Mouse (Mus musculus): ENCODE measurements around the gene Alkbh6. TPM values are rescaled to one million over a fixed set of nuclear protein-coding genes. Genes with fewer than 3 reads are reported as not detected.
A peak's percentile ranks its signal among the peaks of the same experiment; 100 is the strongest.

The Alkbh6 gene
- total RNA-seq, 2 experiments from 2014 or later, result 22.0 to 23.0 TPM

DNA sequence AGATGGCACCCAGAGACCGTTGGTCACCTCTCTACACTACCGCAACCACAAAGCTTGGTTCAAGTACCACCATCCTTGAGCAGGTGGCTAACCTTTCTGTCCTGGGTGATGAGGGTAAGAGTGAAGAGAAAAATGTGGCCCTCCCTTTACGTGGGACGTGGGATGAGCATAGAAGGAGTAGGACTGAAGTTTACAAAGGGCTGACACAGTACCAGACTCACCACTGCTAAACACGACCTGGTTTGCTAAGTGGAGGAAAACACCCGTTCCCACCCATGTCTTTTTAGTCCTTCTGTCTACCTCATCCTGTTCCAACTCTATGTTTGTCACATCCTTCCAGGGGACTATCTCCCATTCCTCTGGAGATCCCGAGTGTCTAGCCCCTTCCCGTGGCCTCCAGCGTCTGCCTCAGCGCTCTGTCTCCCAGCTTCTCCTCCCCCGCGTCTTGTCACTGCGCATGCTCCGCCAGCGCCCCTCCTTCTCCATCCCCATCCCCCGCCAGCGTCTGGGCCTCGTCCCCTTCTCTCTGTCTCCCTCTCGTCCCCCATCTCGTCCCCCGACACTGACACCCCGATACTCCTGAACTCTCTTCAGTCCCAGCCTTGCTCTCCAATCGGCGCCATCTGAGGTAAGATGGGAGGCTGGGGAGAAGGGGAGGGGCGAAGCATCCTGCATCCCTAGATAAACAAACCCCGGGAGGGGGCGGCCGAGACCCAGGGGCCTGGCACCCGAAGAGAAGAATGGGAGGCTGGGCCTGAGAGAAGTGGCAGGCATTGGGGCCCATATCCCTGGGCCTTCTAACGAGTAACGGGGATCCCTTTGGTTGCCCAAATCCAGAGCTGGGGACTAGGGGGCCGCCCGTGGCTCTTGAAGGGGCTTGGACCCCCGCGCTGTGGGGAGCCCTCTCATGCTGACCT is 17.0 kb upstream of the Alkbh6 start, which contains the start of gene Clip3:
Gene Clip3 (plus strand): TSS at position 514 of the 917 bp plus-strand sequence.
- intact Hi-C loops (cut with DNase I), result no loop called here
- peak; percentile 79 to 80 for DNase-seq

DNA sequence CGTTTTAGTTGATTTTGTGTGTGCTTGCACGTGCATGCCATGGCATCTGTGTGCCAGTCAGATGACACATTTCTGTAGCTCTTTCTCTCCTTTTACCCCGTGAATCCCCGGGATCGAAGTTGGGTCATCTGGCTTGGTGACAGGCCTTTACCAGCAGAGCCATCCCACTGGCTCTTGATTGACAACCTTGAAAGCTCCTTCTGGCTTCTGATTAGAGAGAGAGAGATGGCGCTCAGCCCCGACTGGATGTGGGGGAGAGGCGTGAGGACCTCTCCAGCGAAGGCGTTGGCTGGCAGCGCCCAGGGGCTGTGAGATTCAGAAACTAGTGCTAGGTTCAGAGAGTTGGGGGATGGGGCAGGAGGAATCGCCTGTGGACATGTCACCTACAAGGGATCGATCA is 14.7 kb upstream of the Alkbh6 start:
- no peak for DNase-seq
- intact Hi-C loops (cut with DNase I), result no loop called here

DNA sequence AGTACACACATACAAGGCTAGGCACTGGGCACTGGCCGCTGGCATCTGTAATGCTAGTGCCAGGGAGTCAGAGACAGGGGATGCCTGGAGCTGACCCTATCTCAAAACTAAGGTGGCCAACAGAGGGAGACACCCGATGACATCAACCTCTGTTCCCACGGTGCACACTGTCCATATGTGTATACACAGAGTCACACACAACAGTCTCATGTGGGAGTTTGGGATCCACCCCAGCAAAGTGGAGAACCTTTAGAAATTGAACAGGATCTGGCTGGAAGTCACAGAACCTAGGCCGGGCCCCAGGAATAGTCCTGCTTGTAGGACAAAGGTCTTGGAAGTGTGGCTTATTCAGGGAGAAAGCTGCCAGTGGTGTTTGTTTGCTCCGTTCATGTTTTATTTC is 14.2 kb upstream of the Alkbh6 start:
- no peak for DNase-seq
- intact Hi-C loops (cut with DNase I), result no loop called here

DNA sequence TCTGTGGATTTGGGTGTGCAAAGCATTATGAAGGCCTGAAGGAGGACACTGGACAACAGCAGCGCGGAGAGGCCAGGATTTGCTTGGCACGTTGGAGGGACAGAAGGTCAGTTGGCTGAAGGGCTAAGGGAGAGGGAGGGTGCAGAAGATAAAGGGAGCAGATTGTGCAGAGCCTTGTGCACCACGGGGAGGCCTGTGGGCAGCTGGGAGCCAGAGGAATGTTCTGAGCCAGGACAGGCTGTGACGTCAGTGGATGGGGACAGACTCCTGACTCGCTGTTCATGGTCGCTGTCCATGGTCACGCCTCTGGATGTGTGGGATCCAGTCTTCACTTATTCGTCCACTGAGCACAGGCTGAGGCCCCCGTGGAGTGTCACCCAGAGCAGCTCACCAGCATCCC is 13.4 kb upstream of the Alkbh6 start:
- DNase-seq, result peak; percentile 64 to 75

DNA sequence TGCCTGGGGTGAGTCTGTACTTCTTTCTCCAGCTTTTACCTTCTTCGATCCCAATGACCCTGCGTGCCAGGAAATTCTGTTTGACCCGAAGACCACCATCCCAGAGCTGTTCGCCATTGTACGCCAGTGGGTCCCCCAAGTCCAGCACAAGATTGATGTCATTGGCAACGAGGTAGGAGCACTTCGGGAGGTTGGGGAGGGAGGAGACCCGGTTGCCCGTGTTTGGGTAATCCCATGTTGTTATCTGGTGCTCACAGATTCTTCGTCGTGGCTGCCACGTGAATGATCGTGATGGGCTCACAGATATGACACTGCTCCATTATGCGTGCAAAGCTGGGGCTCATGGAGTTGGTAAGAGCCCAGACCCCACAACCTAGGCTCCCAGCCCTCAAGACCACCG is 11.7 kb upstream of the Alkbh6 start:
- intact Hi-C loops (cut with DNase I), result no loop called here
- DNase-seq, result no peak

More for the DNA sequence above, 13.4 kb upstream of the Alkbh6 start:
- intact Hi-C loops (cut with DNase I), result no loop called here

DNA sequence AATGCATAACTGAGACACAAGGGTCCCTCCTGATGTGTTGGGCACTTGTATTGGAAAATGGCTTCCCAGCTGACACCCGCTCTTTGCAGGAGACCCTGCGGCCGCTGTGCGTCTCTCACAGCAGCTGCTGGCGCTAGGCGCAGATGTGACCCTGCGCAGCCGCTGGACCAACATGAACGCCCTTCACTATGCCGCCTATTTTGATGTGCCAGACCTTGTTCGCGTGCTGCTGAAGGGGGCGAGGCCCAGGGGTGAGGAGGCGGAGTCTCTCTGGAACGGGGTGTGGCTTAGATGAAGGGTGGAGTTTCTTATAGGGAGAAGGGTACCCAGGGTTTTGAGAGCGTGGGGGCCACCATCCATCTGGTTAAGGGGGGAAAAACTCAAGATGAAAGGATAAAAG is 11.3 kb upstream of the Alkbh6 start:
- intact Hi-C loops (cut with DNase I), result no loop called here

DNA sequence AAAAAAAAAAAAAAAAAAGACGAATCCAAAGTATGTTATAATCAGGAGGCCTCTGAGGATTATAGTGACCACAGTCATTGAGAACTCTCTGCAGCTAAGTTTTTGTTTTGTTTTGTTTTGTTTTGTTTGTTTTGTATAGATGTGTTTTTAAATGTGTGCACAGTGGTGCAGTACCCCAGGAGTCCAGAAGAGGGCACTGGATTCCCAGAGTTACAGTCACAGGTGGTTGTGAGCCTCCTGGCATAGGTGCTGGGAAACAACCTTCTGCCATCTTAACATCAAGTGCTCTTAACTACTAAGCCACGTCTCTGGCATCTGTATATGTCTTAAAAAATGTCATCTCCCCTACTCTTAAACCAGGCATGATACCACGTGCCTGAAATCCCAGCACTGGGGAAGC is 7.6 kb upstream of the Alkbh6 start:
- DNase-seq, result peak in 1 of 2 experiments; percentile 26
- intact Hi-C loops (cut with DNase I), result no loop called here

More for the DNA sequence above, 11.3 kb upstream of the Alkbh6 start:
- DNase-seq, result no peak

DNA sequence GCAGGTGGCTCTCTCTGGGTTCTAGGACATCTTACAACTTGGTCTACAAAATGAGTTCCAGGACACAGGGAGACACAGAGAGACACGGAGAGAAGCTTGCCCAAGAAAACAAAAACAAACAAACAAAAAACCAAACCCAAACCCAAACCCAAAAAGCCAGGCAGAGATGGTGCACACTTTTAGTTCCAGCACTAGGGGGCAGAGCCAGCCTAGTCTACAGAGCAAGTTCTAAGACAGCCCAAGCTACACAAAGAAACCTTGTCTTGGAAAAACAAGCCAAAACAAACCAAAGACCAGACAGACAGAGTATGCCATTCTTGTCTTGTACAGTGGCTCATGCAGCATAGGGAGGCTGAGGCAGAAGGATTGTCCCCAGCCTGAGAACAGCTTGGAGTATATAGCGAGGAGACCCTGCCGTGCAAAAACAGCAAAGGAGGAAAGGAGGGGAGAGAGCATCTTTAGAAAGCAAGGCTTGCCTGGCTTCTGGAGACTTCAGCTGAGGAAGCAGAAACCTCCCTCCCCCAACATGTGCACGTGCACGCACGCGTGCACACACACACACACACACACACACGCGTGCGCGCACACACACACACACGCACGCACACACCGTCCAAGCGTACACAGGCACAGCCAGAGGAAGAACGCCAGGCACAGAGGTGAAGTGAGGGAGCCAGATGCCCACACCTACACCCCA is 2.3 kb upstream of the Alkbh6 start:
- no peak for DNase-seq
- intact Hi-C loops (cut with DNase I), result no loop called here

DNA sequence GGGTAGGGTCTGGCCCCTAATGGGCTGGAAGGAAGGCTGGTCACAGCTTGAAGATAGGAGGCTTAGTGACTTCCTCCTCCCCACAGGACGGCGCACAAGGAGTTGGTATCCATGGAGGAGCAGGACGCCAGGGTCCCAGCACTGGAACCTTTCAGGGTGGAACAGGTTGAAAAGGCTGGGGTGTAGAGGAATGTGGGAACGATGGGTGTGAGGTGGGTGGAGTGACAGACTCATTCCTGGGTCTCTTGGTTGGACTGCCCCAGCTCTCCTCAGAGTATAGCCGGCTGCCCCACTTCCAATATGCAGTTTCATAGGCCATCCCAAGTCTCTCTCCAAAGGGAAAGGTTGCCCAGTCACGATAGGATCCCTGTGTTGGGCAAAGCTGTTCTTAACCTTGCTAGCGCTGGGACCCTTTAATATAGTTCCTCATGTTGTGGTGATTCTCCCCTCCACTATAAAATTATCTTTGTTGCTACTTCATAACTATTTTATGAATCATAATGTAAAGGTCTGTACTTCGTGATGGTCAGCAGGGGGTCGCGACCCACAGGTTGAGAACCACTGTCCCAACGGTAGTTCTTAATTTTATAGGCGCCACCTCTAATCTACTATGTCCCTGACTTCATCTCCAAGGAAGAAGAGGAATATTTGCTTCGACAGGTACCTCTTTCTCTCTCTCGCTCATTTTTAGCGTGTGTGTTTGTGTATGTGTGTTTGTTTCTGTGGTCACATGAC is 1.0 kb downstream of the Alkbh6 start:
- intact Hi-C loops (cut with DNase I), result no loop called here
- no peak for DNase-seq

DNA sequence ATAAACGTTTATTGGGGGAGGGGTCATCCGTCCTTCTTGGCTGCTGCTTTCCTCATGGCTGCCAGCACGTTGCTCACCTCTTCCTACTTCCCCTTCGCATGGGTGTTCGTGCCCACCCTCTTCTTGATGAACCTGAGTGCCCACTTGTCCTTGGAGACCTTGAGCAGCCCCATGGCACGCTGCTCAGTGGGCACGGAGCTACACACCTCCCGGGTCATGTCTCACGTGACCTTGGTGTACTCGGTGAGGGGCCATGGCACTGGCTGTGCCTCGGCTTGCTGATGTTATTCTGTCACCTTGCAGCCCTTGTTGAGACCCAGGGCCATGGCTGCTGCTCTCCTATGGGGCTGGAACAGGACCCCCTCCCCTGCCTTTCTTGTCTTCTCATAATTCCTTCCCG is 1.6 kb downstream of the Alkbh6 start:
- intact Hi-C loops (cut with DNase I), result no loop called here
- no peak for DNase-seq

DNA sequence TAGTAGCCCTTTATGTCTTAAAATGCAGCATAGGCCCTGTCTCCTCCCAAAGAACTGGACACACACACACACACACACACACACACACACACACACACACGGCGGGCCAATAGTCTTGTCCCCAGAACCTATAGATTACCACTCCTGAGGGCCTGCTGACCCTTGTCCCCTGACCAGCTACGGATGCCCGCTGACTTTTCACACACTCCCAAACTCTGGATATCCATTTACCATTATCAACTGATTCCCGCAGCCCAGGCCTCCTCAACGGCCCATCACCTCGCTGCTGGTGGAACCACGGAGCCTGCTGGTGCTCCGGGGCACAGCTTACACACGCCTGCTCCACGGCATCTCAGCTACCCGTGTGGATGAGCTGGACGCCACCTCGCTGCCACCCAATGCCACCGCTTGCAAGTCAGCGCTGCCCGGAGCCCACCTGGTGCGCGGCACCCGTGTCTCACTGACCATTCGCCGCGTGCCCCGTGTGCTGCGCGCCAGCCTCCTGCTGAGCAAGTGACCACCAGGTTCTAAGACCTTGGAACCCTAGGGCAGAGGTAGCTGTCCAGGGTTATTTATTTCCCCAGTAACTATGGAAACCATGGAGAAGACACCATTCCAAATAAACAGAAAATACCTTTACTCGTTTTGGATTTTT is 5.3 kb downstream of the Alkbh6 start:
- intact Hi-C loops (cut with DNase I), result no loop called here
- no peak for DNase-seq

DNA sequence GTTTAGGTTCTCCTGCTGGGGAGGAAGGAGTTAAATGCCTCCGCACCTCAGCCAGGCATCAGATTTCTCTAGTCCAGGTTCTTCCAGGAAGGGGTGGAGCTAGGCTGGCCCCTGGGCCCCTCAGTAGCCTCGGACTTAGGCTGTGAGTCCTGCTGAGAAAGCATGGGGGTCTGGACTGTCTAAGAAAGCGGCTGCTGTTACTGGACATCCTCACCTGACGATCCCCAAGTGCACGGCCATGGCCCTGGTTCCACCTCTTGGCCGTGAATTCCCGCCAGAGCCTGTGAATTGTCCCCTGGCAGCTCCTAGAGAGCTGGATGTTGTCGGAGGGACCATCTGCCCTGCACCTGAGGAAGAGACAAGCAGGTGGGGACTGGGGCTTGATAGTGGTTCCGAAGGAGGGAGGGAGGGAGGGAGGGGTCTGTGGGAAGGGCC is 6.2 kb downstream of the Alkbh6 start, which contains the start of gene Syne4:
Gene Syne4 (plus strand): TSS at position 87 of the 435 bp plus-strand sequence.
- intact Hi-C loops (cut with DNase I), result no loop called here
- no peak for DNase-seq

DNA sequence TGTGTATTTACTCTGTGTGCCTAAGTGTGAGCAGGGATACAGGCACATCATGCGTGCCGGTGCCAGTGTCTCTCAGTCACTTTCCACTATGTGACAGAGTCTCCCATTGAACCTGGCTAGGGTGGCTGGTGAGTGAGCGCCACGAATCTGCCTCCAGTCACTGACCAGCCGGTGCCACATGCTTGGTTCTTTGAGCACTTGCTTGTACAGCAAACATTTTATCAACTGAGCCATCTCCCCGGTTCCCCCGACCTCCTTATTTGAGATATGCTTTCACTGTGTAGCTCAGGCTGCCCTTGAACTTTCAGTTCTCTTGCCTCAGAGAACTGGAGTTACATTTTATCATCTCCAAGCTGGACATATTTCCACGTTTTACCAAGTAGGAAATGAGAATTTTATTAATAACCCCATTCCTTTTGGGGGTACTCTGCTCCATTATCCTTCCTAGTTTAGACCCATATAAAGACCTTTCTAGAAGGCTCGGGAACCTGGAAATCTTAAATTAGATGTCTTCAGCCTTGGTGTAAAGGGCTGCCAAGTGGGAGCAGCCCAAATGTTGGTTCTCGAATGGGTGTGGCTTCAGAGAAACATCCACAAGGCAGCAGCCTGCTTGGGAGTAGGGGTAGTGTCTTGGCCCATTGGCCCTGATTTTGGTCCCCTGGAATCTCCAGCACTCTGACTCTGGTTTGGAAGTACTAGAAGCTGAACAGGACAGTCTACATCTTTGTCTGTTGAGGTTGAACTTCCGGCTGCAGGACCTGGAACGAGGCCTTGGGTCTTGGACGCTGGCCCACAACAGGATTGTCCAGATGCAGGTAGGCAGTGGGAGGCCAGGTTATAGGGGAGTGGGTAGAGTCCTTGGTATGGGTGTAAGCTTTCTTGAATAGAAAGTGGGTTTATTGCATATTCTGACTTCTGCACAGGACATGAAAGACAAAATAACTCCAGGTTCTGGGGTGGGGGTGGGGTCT is 7.3 kb downstream of the Alkbh6 start:
- intact Hi-C loops (cut with DNase I), result no loop called here

DNA sequence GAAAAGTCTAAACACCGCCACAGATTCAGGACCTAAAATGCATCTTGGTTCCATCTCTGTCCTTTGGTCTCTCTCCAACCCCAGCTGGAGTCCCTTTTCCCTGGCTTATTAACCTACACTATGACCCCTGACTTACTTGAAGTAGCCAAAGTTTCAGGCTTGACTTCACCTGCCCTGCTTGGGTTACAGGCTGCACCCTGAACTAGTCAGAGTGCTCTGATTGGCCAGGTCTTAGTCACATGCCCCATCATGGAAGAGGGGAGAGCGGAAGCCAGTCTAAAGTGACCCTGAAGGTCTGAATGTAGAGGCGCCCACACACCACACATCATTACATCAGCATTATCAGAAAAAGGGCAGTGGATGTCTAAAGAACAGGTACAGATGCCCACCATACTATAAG is 9.6 kb downstream of the Alkbh6 start:
- no peak for DNase-seq
- intact Hi-C loops (cut with DNase I), result no loop called here

More for the DNA sequence above, 7.3 kb downstream of the Alkbh6 start:
- DNase-seq, result no peak

DNA sequence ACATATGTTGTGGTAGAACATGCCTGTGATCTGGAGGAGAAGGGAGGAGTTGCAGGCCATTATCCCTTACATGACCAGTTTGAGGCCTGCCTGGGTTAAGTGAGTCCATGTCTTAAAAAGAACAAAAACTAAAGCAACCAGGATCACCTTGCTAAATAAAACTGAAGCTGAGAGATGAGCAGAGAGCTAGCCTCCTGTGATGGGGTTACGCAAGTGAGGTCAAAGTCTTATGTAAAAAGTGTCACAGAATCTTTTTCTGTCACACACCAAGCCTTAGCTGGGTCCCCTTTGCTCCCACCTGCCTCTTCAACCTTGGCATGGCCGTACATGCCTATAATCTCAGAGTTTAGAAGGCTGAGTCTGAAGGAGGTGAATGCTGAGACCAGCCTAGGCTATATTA is 12.4 kb downstream of the Alkbh6 start:
- no peak for DNase-seq
- intact Hi-C loops (cut with DNase I), result no loop called here

DNA sequence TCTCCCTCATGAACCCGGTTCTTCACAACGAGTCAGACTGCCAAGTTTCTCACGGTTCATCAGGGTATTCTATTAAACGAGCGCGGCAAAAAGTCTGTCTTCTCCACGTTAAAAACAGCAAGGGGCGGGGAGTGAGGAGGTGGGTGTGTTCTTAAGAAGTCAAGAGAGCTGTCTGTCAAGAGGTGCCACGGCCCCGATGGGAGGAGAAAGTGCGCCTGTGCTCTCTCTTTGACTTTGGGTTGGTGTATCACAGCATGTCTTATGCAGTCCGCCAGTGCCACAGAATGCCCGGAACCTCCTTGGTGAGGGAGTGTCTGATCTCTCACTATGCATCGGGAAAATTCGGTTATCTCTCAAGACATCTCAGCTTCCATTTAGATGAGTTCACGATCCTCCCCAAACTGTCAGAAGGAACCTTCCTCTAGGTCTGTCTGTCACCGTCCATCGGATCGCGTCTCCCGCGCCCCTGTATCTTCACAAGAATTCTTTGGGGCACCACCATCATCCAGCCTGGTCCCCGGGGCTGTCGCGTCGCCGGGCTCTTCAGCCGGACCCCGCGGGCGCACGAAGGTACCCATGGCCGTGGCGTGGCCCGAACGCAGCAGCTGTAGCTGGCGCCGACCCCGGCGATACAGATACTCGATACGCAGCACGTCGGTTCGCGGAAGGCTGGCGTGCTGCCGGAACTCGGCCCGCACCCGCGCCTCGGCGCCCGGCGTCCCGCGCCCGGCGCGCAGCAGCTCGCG is 13.2 kb downstream of the Alkbh6 start, which contains the start of gene E130208F15Rik:
Gene E130208F15Rik (plus strand): TSS at position 202 of the 746 bp plus-strand sequence.
- peak; percentile 66 to 69 for DNase-seq
- intact Hi-C loops (cut with DNase I), result no loop called here

DNA sequence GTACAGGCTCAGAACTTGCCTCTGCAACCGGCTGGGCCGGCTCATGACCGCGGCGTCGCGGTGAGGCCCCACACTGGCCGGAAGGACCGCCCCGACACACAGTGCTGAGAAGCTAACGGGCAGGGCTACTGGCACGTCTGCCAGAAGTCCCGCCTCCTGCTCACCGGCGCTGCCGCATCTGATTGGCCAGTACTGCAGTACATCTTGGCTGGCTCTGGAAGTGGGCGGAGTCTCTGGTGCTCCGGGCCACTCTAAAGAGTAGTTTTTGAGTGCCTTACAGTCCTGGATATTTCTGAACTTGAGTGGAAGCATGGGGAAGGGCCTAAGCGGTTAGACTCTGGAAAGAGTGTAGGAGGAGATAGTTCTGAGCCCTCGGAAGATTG is 13.8 kb downstream of the Alkbh6 start:
- intact Hi-C loops (cut with DNase I), result no loop called here

DNA sequence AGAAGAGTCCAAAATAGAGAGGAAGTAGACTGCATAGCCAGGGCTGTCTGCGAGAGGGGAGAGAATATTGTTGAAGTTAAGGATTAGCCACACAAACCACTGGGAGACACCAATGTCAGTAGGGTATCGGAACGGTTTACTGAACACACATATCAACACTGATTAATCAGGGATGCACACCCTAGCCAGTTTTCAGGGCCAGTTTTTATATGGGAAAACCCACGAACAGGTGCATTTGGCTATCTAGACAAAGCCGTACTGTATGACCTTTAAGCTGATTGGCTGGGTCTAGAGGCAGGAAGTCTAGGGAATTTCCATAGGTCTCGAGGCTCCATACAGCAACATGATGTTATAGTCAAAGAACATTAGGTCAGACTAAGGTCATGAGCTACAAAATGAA is 14.3 kb downstream of the Alkbh6 start:
- DNase-seq, result no peak
- intact Hi-C loops (cut with DNase I), result no loop called here

More for the DNA sequence above, 13.8 kb downstream of the Alkbh6 start:
- DNase-seq, result peak; percentile 97 to 98
